Mouse (Mus musculus) left cerebral cortex, postnatal 4 days (tissue): Measurements from ENCODE around the gene Stx6. TPM values are rescaled to one million over a fixed set of nuclear protein-coding genes. Genes with fewer than 3 reads are reported as not detected.

Experiments
- DNase-seq: peaks from one replicate; pipeline ENCODE4 v3.0.0-alpha.2; 2022
- intact Hi-C: fragments of 180-260 bp; cut with DNase I; formaldehyde crosslinking; loops from one replicate; pipeline ENCODE4 v1.15.1; 2025
- total RNA-seq, 2 experiments: library from RNA; stranded (reverse); gene quantifications; 2 replicates each; pipeline ENCODE4 v1.2.3; 2021

Gene Stx6
- total RNA-seq, 2 experiments from 2014 or later: 99.3 to 102 TPM

GRCm38 (mm10) chr1:155229464-155230411 is 71.2 kb downstream of the Stx6 start:
- DNase-seq: peak; percentile 80

GRCm38 (mm10) chr1:155232385-155232784 is 73.9 kb downstream of the Stx6 start:
- DNase-seq: peak; percentile 70
- intact Hi-C loops: no loop called here

More at GRCm38 (mm10) chr1:155229464-155230411, 71.2 kb downstream of the Stx6 start:
- intact Hi-C loops: no loop called here

GRCm38 (mm10) chr1:155232786-155233185 is 74.3 kb downstream of the Stx6 start:
- intact Hi-C loops: no loop called here
- DNase-seq: peak; percentile 67

GRCm38 (mm10) chr1:155233378-155233777 is 74.9 kb downstream of the Stx6 start:
- no peak for DNase-seq
- intact Hi-C loops: no loop called here

- intact Hi-C loops: no loop called here
- DNase-seq: peak; percentile 86
These were observed 75.6 kb downstream of the Stx6 start for GRCm38 (mm10) chr1:155233931-155234607.

GRCm38 (mm10) chr1:155235641-155236040 is 77.1 kb downstream of the Stx6 start:
- intact Hi-C loops: no loop called here

GRCm38 (mm10) chr1:155236306-155237024 is 78.0 kb downstream of the Stx6 start:
- intact Hi-C loops: no loop called here

More at GRCm38 (mm10) chr1:155235641-155236040, 77.1 kb downstream of the Stx6 start:
- no peak for DNase-seq

GRCm38 (mm10) chr1:155237390-155237789 is 78.9 kb downstream of the Stx6 start:
- intact Hi-C loops: no loop called here

More at GRCm38 (mm10) chr1:155236306-155237024, 78.0 kb downstream of the Stx6 start:
- DNase-seq: no peak

GRCm38 (mm10) chr1:155238126-155238525 is 79.6 kb downstream of the Stx6 start:
- no peak for DNase-seq
- intact Hi-C loops: no loop called here

More at GRCm38 (mm10) chr1:155237390-155237789, 78.9 kb downstream of the Stx6 start:
- no peak for DNase-seq

- DNase-seq: no peak
- intact Hi-C loops: no loop called here
These were observed 80.7 kb downstream of the Stx6 start for GRCm38 (mm10) chr1:155239169-155239568.

GRCm38 (mm10) chr1:155239962-155240717 is 81.6 kb downstream of the Stx6 start:
- no peak for DNase-seq
- intact Hi-C loops: no loop called here

- intact Hi-C loops: no loop called here
- DNase-seq: no peak
These were observed 83.4 kb downstream of the Stx6 start for GRCm38 (mm10) chr1:155241701-155242487.

GRCm38 (mm10) chr1:155242488-155242745 is 83.9 kb downstream of the Stx6 start:
- intact Hi-C loops: no loop called here
- DNase-seq: no peak

- no peak for DNase-seq
- intact Hi-C loops: no loop called here
These were observed 85.6 kb downstream of the Stx6 start, which contains the start of gene BC034090 for GRCm38 (mm10) chr1:155243797-155244770. TSS of gene BC034090 (minus strand) at chr1:155244444.

- intact Hi-C loops: no loop called here
- no peak for DNase-seq
These were observed 86.3 kb downstream of the Stx6 start for GRCm38 (mm10) chr1:155244771-155245211.

GRCm38 (mm10) chr1:155245516-155245915 is 87.0 kb downstream of the Stx6 start:
- intact Hi-C loops: no loop called here
- DNase-seq: no peak

- intact Hi-C loops: no loop called here
- DNase-seq: no peak
These were observed 88.9 kb downstream of the Stx6 start for GRCm38 (mm10) chr1:155247441-155247840.

GRCm38 (mm10) chr1:155248041-155248440 is 89.5 kb downstream of the Stx6 start:
- no peak for DNase-seq
- intact Hi-C loops: no loop called here
